Comparison of ENCODE assay signal across 9 mouse cellular contexts in genomic region chr10:43667086-43667690, GRCm38 (mm10).
DNase-seq lines count a peak whose midpoint lies in the region; ATAC-seq and TF ChIP-seq lines count a peak whose summit lies in the region.
"Had no signal": no experiment of that assay in that cellular context is flagged by ENCODE, and none has a peak within 500 bp of the region (broad histone marks: within the 10 kb centered on the region; RNA-seq: fewer than 3 reads in every experiment).

No protein-coding gene starts in this region.

- H3K27me3 ChIP-seq in stomach, embryonic 14.5 days (ENCODE audit: control insufficient read depth, insufficient read depth, low read length), result no peaks in the 10 kb centered on the region
- no peaks in the 10 kb centered on the region for H3K27me3 ChIP-seq in stomach, postnatal 0 days (ENCODE audit: control insufficient read depth, insufficient read depth, low read length)
- no peaks in the 10 kb centered on the region for H3K27me3 ChIP-seq in liver, embryonic 11.5 days (replicated peaks; ENCODE audit: control insufficient read depth, insufficient read depth, low read length)

- H3K4me2 ChIP-seq in stomach, embryonic 14.5 days (replicated peaks; ENCODE audit: low read depth, low read length), result 0 out of 2 replicates have a peak overlapping the region, but pooled peaks have one; percentile 21
- no peak overlapping the region for H3K4me2 ChIP-seq in stomach, postnatal 0 days (replicated peaks; ENCODE audit: low read depth)
- H3K4me2 ChIP-seq in liver, embryonic 11.5 days, result peak overlapping the region; percentile 70

- H3K4me3 ChIP-seq in gastrocnemius, adult 2 months, result peak overlapping the region; percentile 37
- no peak overlapping the region for H3K4me3 ChIP-seq in stomach, embryonic 14.5 days (ENCODE audit: low read depth, low read length)
- no peak overlapping the region for H3K4me3 ChIP-seq in stomach, postnatal 0 days (ENCODE audit: low read depth, low read length)
- peak overlapping the region; percentile 37 for H3K4me3 ChIP-seq in liver, embryonic 11.5 days (ENCODE audit: low read depth, low read length)

- intact Hi-C loops in gastrocnemius, adult 2 months (cut with DNase I), result no loop called here

- H3K36me3 ChIP-seq in stomach, embryonic 14.5 days (ENCODE audit: control insufficient read depth, insufficient read depth, low read length), result no peaks in the 10 kb centered on the region
- no peaks in the 10 kb centered on the region for H3K36me3 ChIP-seq in stomach, postnatal 0 days (ENCODE audit: control insufficient read depth, insufficient read depth, low read length)
- no peaks in the 10 kb centered on the region for H3K36me3 ChIP-seq in liver, embryonic 11.5 days (ENCODE audit: control insufficient read depth, insufficient read depth, low read length)

- H3K9ac ChIP-seq in stomach, embryonic 14.5 days (replicated peaks; ENCODE audit: low read depth, low read length), result no peak overlapping the region
- no peak overlapping the region for H3K9ac ChIP-seq in stomach, postnatal 0 days (ENCODE audit: low read length)
- peak overlapping the region; percentile 45; the same call in 1 of the 2 replicates for H3K9ac ChIP-seq in liver, embryonic 11.5 days (ENCODE audit: low read depth, low read length)

- no peaks in the 10 kb centered on the region for H3K9me3 ChIP-seq in stomach, embryonic 14.5 days (ENCODE audit: control insufficient read depth, low read depth, low read length)
- H3K9me3 ChIP-seq in stomach, postnatal 0 days (ENCODE audit: control insufficient read depth, low read length), result no peaks in the 10 kb centered on the region
- H3K9me3 ChIP-seq in liver, embryonic 11.5 days (ENCODE audit: control insufficient read depth, low read length), result no peaks in the 10 kb centered on the region

- no peak for ATAC-seq in stomach, embryonic 14.5 days (ENCODE audit: insufficient number of reproducible peaks, insufficient read depth, low FRiP score, low read depth)
- ATAC-seq in stomach, postnatal 0 days (ENCODE audit: low FRiP score, low TSS enrichment), result no peak
- peak; percentile 33; the same call in 1 of the 2 replicates for ATAC-seq in liver, embryonic 11.5 days (replicated peaks; ENCODE audit: low FRiP score)

- 64% methylated on average over 25 of the region's 25 CpGs for WGBS in stomach, embryonic 14.5 days
- WGBS in stomach, postnatal 0 days, result 63% methylated on average over 25 of the region's 25 CpGs
- 36% methylated on average over 25 of the region's 25 CpGs for WGBS in liver, embryonic 11.5 days

- no peak for TF ChIP-seq CTCF in gastrocnemius, adult 2 months (IDR thresholded peaks at IDR 0.05)
- no peak for TF ChIP-seq CTCF in stomach, postnatal 0 days (IDR thresholded peaks at IDR 0.05; ENCODE audit: low read depth)

- DNase-seq in gastrocnemius, adult 2 months, result no peak
- DNase-seq in gastrocnemius, adult 8-10 months (ENCODE audit: low spot score in 2 of 2), result no peak
- no peak for DNase-seq in stomach, postnatal 0 days (ENCODE audit: low spot score)
- no peak for DNase-seq in liver, embryonic 11.5 days (ENCODE audit: low spot score)
- no peak for DNase-seq in T-cell, adult 2 months (ENCODE audit: low spot score)
- no peak for DNase-seq in cerebellum, postnatal 36 days
- no peak for DNase-seq in cerebellum, postnatal 4 days (ENCODE audit: low spot score in 2 of 2)
- DNase-seq: gastrocnemius, postnatal 36 days had no signal

- TF ChIP-seq EP300 in stomach, postnatal 0 days (optimal IDR thresholded peaks at IDR 0.05), result no peak

- H3K4me1 ChIP-seq in stomach, embryonic 14.5 days (ENCODE audit: control insufficient read depth, insufficient read depth, low read length), result peaks cover 11% of the 10 kb centered on the region; the same call in 1 of the 2 replicates
- H3K4me1 ChIP-seq in stomach, postnatal 0 days (replicated peaks; ENCODE audit: control insufficient read depth, insufficient read depth), result no peaks in the 10 kb centered on the region
- peaks cover 57% of the 10 kb centered on the region for H3K4me1 ChIP-seq in liver, embryonic 11.5 days (replicated peaks; ENCODE audit: control insufficient read depth, insufficient read depth, low read length)

- H3K27ac ChIP-seq in gastrocnemius, adult 2 months, result no peak overlapping the region
- no peak overlapping the region for H3K27ac ChIP-seq in stomach, embryonic 14.5 days (ENCODE audit: low read length)
- no peak overlapping the region for H3K27ac ChIP-seq in stomach, postnatal 0 days (replicated peaks)
- H3K27ac ChIP-seq in liver, embryonic 11.5 days (ENCODE audit: low read depth, low read length), result peak overlapping the region; percentile 40

Comparison
In these comparisons a context has a peak if more than half of its experiments do, and no peak if none do; other contexts are left out.
1. H3K4me3 ChIP-seq: peak in gastrocnemius, adult 2 months (single experiment) and liver, embryonic 11.5 days (single experiment); none in stomach, embryonic 14.5 days (single experiment) and stomach, postnatal 0 days (single experiment).